Mouse (Mus musculus): ENCODE data around the gene Rnf6. TPM values are rescaled to one million over a fixed set of nuclear protein-coding genes. Genes with fewer than 3 reads are reported as not detected.

Rnf6 gene
- polyA plus RNA-seq, 1 experiment, result 51.1 TPM

DNA sequence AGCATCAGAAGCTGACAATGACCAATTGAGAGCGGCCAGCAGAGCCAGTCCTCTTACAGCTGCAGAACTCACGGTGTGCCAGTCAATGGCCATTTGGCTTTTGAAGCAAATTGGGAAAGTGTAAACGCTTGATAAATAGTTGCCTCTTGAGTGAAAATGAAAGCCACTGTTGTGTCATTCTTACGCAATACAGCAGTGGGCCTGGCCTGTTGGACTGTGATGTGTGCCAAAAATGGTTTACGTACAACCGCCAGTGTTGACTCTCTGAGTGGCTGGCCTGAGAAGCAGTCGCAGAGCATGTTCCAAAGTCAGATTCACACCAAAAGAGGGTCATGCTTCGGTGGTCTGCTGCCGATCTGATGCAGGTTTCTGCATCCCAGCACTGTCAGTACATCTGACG is 27.4 kb upstream of the Rnf6 start:
- TF ChIP-seq CTCF (IDR thresholded peaks at IDR 0.05; ENCODE audit: extremely low read depth, insufficient read depth, low read length), result no peak
- TF ChIP-seq POLR2A (IDR thresholded peaks at IDR 0.05; ENCODE audit: extremely low read depth, insufficient read depth, low read length), result no peak
- no peak overlapping the region for H3K4me3 ChIP-seq (ENCODE audit: insufficient read depth, low read length)
- 0 out of 2 replicates have a peak, but pooled peaks cover 1% of the 10 kb centered on the region for H3K4me1 ChIP-seq (ENCODE audit: control insufficient read depth, insufficient read depth, low read length)
- H3K27ac ChIP-seq (ENCODE audit: insufficient read depth, low read length), result no peak overlapping the region

DNA sequence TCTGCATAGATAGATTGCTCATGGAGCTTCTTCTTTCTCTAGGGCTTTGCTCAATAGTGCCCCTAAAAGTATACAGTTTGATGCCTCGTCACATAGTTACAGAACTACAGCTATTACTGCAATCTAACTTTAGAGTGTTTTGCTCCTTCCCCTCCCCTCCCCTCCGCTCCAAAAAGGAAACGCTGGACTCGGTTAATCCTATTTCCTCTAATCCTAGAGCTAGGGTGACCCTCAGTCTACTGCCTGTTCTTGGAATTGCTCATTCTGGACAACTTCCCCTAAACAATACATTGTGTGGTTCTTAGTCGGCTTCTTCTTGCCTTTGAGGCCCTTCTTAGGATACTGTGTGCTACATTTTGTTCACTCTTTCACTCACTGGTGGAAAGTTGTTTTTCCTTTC is 26.4 kb upstream of the Rnf6 start:
- TF ChIP-seq POLR2A (IDR thresholded peaks at IDR 0.05; ENCODE audit: extremely low read depth, insufficient read depth, low read length), result no peak
- no peak for TF ChIP-seq CTCF (IDR thresholded peaks at IDR 0.05; ENCODE audit: extremely low read depth, insufficient read depth, low read length)
- H3K4me1 ChIP-seq (ENCODE audit: control insufficient read depth, insufficient read depth, low read length), result 0 out of 2 replicates have a peak, but pooled peaks cover 1% of the 10 kb centered on the region
- no peak overlapping the region for H3K27ac ChIP-seq (ENCODE audit: insufficient read depth, low read length)
- H3K4me3 ChIP-seq (ENCODE audit: insufficient read depth, low read length), result no peak overlapping the region

DNA sequence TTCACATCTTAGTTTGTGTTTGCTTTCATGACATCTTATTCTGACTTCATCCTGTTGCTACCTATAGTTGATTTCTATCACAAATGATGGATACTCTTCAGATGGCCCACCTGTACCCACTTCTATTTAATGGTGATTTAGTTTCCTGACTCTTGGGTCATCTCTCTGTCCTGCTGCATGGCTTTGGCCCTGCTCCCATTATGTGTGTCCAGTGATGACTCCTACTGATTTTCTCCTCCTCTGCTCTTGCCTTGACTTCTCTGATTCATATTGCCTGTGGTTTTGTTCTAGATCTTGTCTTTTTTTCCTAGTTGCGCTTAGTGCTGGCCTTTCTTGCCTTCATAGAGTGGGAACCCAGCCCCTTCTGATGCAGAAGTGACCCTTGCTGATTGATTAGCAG is 25.0 kb upstream of the Rnf6 start:
- Histone ChIP-seq H3K4me1 (ENCODE audit: control insufficient read depth, insufficient read depth, low read length) (peaks cover 3% of the 10 kb centered on the region), H3K27ac (ENCODE audit: insufficient read depth, low read length) (no peak overlapping the region), H3K4me3 (ENCODE audit: insufficient read depth, low read length) (no peak overlapping the region)
- no peak for TF ChIP-seq CTCF (IDR thresholded peaks at IDR 0.05; ENCODE audit: extremely low read depth, insufficient read depth, low read length)
- TF ChIP-seq POLR2A (IDR thresholded peaks at IDR 0.05; ENCODE audit: extremely low read depth, insufficient read depth, low read length), result no peak

DNA sequence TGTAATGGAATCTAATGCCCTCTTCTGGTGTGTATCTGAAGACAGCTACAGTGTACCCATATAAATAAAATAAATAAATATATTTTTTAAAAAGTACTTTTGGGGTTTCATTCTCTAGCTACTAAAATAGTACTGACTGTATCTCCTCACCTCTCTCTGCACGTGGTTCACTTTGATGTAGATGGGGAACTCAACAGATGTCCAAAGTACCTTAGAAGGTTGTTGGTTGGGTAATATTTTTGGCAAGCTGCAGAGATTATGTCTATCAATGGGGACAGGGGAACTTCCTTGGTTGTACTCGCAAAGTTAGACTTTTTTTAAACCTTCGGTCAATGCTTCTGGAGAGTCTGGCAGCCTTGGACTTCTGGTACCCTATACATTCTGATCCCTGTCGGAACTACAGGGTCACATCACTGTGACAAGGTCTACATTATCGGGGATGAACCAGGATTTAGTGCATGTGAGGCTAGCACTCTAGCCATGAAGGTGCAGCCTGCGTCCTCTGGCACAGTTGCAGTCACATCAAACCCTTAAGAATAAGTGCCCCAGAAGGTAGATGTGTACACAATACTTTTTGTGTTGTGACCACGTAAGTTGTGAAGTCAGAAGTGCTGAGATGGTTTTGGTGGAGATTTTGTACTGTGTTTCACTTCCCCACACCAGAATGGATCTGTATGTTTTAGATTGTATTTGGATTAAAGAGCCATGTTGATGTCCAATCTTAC is 24.5 kb upstream of the Rnf6 start:
- Histone ChIP-seq H3K4me3 (ENCODE audit: insufficient read depth, low read length) (no peak overlapping the region), H3K4me1 (ENCODE audit: control insufficient read depth, insufficient read depth, low read length) (peaks cover 3% of the 10 kb centered on the region), H3K27ac (ENCODE audit: insufficient read depth, low read length) (no peak overlapping the region)
- TF ChIP-seq POLR2A (IDR thresholded peaks at IDR 0.05; ENCODE audit: extremely low read depth, insufficient read depth, low read length) (no peak), CTCF (IDR thresholded peaks at IDR 0.05; ENCODE audit: extremely low read depth, insufficient read depth, low read length) (no peak)

DNA sequence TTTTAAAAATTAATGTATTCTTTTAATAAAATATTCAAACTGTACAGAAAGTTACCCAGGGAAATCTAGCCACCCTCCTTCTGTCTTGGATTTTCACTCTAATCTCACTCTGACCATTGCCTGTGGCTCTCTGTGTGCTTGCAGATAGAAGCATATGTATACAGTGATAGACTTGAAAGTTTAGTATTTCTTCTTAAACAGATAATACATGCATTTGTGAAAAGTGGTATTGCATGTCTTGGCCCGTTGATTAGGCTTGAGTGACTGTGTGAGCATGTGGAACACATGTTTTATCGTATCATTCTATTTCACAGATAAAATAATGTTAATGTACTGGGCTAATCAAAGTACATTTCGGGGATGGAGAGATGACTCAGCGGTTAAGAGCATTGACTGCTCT is 23.8 kb upstream of the Rnf6 start:
- Histone ChIP-seq H3K4me3 (ENCODE audit: insufficient read depth, low read length) (no peak overlapping the region), H3K4me1 (ENCODE audit: control insufficient read depth, insufficient read depth, low read length) (peaks cover 3% of the 10 kb centered on the region), H3K27ac (ENCODE audit: insufficient read depth, low read length) (no peak overlapping the region)
- no peak for TF ChIP-seq POLR2A (IDR thresholded peaks at IDR 0.05; ENCODE audit: extremely low read depth, insufficient read depth, low read length)
- TF ChIP-seq CTCF (IDR thresholded peaks at IDR 0.05; ENCODE audit: extremely low read depth, insufficient read depth, low read length), result no peak

DNA sequence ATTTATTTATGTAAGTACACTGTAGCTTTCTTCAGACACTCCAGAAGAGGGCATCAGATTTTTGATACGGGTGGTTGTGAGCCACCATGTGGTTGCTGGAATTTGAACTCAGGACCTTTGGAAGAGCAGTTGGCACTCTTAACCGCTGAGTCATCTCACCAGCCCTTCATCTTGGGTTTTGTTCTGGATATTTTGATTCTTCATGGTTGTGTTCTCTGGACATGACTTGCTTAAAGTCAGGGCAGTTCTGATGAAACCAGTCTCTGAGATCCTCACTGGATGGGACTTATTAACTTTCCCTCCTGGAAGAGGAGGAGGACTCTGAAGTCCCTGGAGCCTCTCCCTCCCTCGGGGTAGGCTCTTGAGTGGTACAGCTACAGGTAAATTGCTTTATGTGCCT is 19.8 kb upstream of the Rnf6 start:
- Histone ChIP-seq H3K27ac (ENCODE audit: insufficient read depth, low read length) (no peak overlapping the region), H3K4me3 (ENCODE audit: insufficient read depth, low read length) (no peak overlapping the region), H3K4me1 (ENCODE audit: control insufficient read depth, insufficient read depth, low read length) (peaks cover 2% of the 10 kb centered on the region)
- TF ChIP-seq CTCF (IDR thresholded peaks at IDR 0.05; ENCODE audit: extremely low read depth, insufficient read depth, low read length) (no peak), POLR2A (IDR thresholded peaks at IDR 0.05; ENCODE audit: extremely low read depth, insufficient read depth, low read length) (no peak)

DNA sequence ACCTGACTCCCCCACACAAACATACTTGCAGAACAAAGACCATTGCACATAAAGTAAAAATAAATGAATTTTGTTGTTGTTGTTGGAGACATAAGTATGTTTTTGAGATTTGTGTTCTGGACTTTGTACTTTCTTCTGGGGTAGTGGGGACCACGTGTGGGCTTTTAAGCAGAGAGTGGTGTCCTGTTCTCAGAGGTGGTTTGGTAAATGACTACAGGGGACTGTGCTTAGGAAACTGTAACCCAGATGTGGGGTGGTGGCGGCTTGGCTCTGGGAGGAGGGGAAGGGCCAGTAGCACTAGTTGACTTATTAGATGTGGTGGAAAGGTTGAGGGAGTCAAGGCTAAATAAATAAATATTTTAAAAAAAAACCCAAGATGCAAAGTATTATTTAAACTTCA is 19.4 kb upstream of the Rnf6 start:
- H3K4me3 ChIP-seq (ENCODE audit: insufficient read depth, low read length), result no peak overlapping the region
- peaks cover 3% of the 10 kb centered on the region for H3K4me1 ChIP-seq (ENCODE audit: control insufficient read depth, insufficient read depth, low read length)
- H3K27ac ChIP-seq (ENCODE audit: insufficient read depth, low read length), result no peak overlapping the region
- TF ChIP-seq CTCF (IDR thresholded peaks at IDR 0.05; ENCODE audit: extremely low read depth, insufficient read depth, low read length) (no peak), POLR2A (IDR thresholded peaks at IDR 0.05; ENCODE audit: extremely low read depth, insufficient read depth, low read length) (no peak)

DNA sequence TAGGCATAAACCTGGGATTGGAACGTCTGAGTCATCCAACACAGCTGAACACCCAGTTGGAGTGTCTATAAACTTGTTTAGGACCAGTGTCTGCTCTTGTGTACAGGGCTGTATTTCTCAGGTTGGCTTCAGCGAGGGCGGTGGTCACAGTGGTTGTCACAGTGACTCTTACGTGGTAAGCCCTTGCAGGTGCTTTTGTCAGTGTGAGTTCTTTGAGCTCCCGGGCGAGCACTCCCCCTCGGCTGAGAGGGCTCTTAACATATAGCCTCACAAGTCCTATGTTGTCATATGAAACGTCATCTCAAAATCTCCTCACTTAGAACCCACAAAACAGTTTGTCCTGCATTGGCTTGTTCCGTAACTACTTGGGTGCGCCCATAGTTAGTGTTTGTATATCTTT is 16.9 kb upstream of the Rnf6 start:
- Histone ChIP-seq H3K4me1 (ENCODE audit: control insufficient read depth, insufficient read depth, low read length) (peaks cover 5% of the 10 kb centered on the region), H3K4me3 (ENCODE audit: insufficient read depth, low read length) (no peak overlapping the region), H3K27ac (ENCODE audit: insufficient read depth, low read length) (no peak overlapping the region)
- TF ChIP-seq POLR2A (IDR thresholded peaks at IDR 0.05; ENCODE audit: extremely low read depth, insufficient read depth, low read length), result no peak
- TF ChIP-seq CTCF (IDR thresholded peaks at IDR 0.05; ENCODE audit: extremely low read depth, insufficient read depth, low read length), result no peak

DNA sequence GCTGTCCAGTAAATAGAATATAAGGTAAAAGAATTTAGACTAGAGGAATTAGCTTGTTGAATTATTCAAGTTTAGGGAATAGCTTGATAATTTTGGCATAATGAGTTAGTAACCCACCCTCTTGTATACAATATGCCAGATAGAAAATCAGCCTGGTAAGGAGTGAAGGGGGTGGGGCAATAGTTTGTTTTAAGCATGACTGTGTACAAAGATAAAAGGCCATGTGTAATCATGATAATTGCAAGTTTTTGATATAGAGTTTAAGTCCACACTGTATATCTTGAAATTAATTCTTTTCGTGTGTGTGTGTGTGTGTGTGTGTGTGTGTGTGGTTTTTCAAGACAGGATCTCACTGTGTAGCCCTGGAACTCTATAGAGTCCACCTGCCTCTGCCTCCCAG is 13.0 kb upstream of the Rnf6 start:
- Histone ChIP-seq H3K4me3 (ENCODE audit: insufficient read depth, low read length) (no peak overlapping the region), H3K27ac (ENCODE audit: insufficient read depth, low read length) (no peak overlapping the region), H3K4me1 (ENCODE audit: control insufficient read depth, insufficient read depth, low read length) (peaks cover 3% of the 10 kb centered on the region; the same call in 1 of the 2 replicates)
- TF ChIP-seq CTCF (IDR thresholded peaks at IDR 0.05; ENCODE audit: extremely low read depth, insufficient read depth, low read length), result no peak
- no peak for TF ChIP-seq POLR2A (IDR thresholded peaks at IDR 0.05; ENCODE audit: extremely low read depth, insufficient read depth, low read length)

DNA sequence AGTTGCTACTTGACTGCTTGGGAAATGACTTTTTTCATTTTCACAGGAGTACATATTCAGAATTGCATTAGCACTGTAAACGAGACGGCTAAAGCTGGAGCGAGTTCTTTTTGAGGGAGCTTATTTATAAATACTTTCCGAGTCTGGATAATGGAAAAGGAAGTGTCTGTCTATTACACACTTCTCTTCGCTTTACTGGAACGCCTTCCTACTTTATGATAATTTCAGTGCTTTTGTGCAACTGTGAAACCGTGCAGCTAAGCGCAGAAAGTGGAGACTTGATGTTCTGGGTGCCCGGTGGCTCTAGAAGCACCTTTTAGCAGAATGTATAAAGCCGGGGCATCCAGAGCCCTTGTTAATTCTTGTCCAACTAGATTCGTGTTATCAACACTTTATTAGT is 11.5 kb upstream of the Rnf6 start:
- TF ChIP-seq CTCF (IDR thresholded peaks at IDR 0.05; ENCODE audit: extremely low read depth, insufficient read depth, low read length) (no peak), POLR2A (IDR thresholded peaks at IDR 0.05; ENCODE audit: extremely low read depth, insufficient read depth, low read length) (no peak)
- peaks cover 3% of the 10 kb centered on the region; the same call in 1 of the 2 replicates for H3K4me1 ChIP-seq (ENCODE audit: control insufficient read depth, insufficient read depth, low read length)
- H3K27ac ChIP-seq (ENCODE audit: insufficient read depth, low read length), result no peak overlapping the region
- peak overlapping the region; percentile 93; the same call in 1 of the 2 replicates for H3K4me3 ChIP-seq (ENCODE audit: insufficient read depth, low read length)

Data from cortical plate, adult 2 months (tissue).